Mouse (Mus musculus): ENCODE data around the gene C730034F03Rik. TPM values are rescaled to one million over a fixed set of nuclear protein-coding genes. Genes with fewer than 3 reads are reported as not detected.
A peak's percentile ranks its signal among the peaks of the same experiment; 100 is the strongest.
"Not testable (repeated sequence)": the region's sequence is repeated elsewhere in the genome, so short reads cannot be mapped to it uniquely, and the experiment has no call there.

The C730034F03Rik gene
- polyA plus RNA-seq, 1 experiment from 2014 or later: 3.1 TPM

DNA sequence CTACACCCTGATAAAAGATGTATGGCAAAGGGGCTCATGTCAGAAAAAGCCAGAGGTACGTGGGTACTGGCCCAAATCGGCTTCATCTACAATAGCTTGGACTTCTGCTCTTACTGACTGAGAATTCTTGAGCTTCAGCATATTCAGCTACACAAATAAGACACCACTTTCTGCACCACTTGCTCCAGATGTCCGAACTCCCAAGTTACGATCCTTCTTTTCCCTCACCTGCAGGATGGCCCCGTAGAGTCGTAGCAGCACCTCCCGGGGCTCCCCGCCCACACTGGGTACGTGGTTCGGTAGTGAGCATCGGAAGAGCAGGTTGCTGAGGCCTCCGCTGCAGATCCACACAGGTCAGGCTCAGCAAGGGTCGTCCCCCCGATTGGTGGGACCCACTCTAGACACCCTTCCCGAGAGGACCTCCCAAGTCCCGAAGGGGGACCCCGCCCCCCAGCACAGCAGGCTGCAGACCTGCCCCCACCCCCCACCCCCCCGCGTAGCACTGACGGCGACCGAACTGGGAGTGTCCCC lies 503 bp upstream of the C730034F03Rik start:
- WGBS: 5% methylated on average over 18 of the region's 22 CpGs
- Histone ChIP-seq H3K4me3 (ENCODE audit: low read length) (peak overlapping the region; percentile 72), H3K9ac (ENCODE audit: low read depth, low read length) (peak overlapping the region; percentile 68), H3K27ac (ENCODE audit: low read depth, low read length) (no peak overlapping the region), H3K4me1 (ENCODE audit: control insufficient read depth, insufficient read depth, low read length) (peaks cover 4% of the 10 kb centered on the region; the same call in 1 of the 2 replicates), H3K27me3 (ENCODE audit: control insufficient read depth, insufficient read depth, low read length) (no peaks in the 10 kb centered on the region), H3K36me3 (ENCODE audit: control insufficient read depth, insufficient read depth, low read length) (peaks cover 21% of the 10 kb centered on the region), H3K9me3 (ENCODE audit: control insufficient read depth, low read length) (no peaks in the 10 kb centered on the region), H3K4me2 (replicated peaks; ENCODE audit: low read depth, low read length) (peak overlapping the region; percentile 89)
- peak; percentile 70 for ATAC-seq (ENCODE audit: low FRiP score, low TSS enrichment)

DNA sequence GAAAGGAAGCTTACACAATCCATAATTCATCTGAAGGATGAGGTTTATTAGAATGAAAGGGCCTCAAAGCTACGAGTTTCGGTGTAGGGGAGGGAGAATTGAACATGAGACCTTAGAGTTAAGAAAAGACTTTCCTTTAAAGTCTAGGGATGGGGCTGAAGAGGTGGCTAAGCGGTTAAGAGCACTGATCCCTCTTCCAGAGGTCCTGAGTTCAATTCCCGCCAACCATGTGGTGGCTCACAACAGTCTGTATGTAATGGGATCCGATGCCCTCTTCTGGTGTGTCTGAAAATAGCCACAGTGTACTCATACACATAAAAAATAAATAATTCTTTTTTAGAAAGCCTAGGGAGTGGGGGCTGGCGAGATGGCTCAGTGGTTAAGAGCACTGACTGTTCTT lies 952 bp downstream of the C730034F03Rik start:
- 53% methylated on average over 6 of the region's 6 CpGs for WGBS
- H3K27me3 ChIP-seq (ENCODE audit: control insufficient read depth, insufficient read depth, low read length): no peaks in the 10 kb centered on the region
- peak overlapping the region; percentile 94 for H3K27ac ChIP-seq (ENCODE audit: low read depth, low read length)
- no peaks in the 10 kb centered on the region for H3K9me3 ChIP-seq (ENCODE audit: control insufficient read depth, low read length)
- peak overlapping the region; percentile 89 for H3K4me2 ChIP-seq (replicated peaks; ENCODE audit: low read depth, low read length)
- H3K9ac ChIP-seq (ENCODE audit: low read depth, low read length): peak overlapping the region; percentile 68
- H3K4me3 ChIP-seq (ENCODE audit: low read length): peak overlapping the region; percentile 72
- H3K36me3 ChIP-seq (ENCODE audit: control insufficient read depth, insufficient read depth, low read length): peaks cover 21% of the 10 kb centered on the region
- peaks cover 4% of the 10 kb centered on the region; the same call in 1 of the 2 replicates for H3K4me1 ChIP-seq (ENCODE audit: control insufficient read depth, insufficient read depth, low read length)
- no peak; the same call in 1 of the 2 replicates for ATAC-seq (ENCODE audit: low FRiP score, low TSS enrichment)

DNA sequence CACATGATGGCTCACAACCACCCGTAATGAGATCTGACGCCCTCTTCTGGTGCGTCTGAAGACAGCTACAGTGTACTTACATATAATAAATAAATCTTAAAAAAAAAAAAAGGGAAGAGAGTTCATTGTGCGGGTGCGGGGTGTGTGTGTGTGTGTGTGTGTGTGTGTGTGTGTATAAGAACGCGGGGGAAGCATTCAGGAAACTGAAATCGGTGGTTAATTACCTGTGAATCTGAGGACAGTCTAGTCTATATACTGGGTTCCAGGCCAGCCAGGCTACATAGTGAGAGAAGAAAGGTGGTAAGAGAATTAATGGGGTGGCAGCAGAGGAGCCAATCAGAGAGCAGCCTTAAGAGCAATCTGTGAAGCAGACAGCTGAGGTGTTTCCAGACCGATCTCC lies 1.4 kb downstream of the C730034F03Rik start:
- not testable (repeated sequence) for H3K9me3 ChIP-seq (ENCODE audit: control insufficient read depth, low read length); ATAC-seq (ENCODE audit: low FRiP score, low TSS enrichment); H3K27ac ChIP-seq (ENCODE audit: low read depth, low read length); H3K4me2 ChIP-seq (replicated peaks; ENCODE audit: low read depth, low read length); H3K9ac ChIP-seq (ENCODE audit: low read depth, low read length); H3K4me3 ChIP-seq (ENCODE audit: low read length); H3K27me3 ChIP-seq (ENCODE audit: control insufficient read depth, insufficient read depth, low read length); H3K4me1 ChIP-seq (ENCODE audit: control insufficient read depth, insufficient read depth, low read length)
- H3K36me3 ChIP-seq (ENCODE audit: control insufficient read depth, insufficient read depth, low read length): peaks cover 21% of the 10 kb centered on the region
- WGBS: 84% methylated on average over 9 of the region's 9 CpGs

DNA sequence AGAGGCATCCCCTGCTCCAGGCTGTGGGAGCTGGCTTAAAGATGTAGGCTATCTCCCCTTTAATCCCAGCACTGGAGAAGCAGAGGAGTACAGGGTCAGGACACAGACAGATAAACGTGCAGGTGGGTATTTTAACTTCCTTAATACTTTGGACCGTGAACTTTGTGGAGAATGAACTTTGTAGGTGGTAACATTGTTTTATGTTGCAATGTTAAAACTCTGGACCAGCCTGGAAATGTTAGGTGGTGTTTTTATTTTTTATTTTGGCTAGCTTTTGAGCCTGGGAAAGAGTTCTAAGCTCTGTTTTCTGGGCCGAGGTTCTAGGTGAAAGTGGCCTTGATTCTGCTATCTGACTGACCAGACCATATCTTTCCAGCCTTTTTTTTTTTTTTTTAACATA lies 1.9 kb downstream of the C730034F03Rik start:
- ATAC-seq (ENCODE audit: low FRiP score, low TSS enrichment): no peak
- Histone ChIP-seq H3K27me3 (ENCODE audit: control insufficient read depth, insufficient read depth, low read length) (no peaks in the 10 kb centered on the region), H3K9ac (ENCODE audit: low read depth, low read length) (no peak overlapping the region), H3K27ac (ENCODE audit: low read depth, low read length) (no peak overlapping the region), H3K4me2 (replicated peaks; ENCODE audit: low read depth, low read length) (no peak overlapping the region), H3K4me3 (ENCODE audit: low read length) (no peak overlapping the region), H3K9me3 (ENCODE audit: control insufficient read depth, low read length) (no peaks in the 10 kb centered on the region), H3K4me1 (ENCODE audit: control insufficient read depth, insufficient read depth, low read length) (peaks cover 4% of the 10 kb centered on the region; the same call in 1 of the 2 replicates), H3K36me3 (ENCODE audit: control insufficient read depth, insufficient read depth, low read length) (peaks cover 16% of the 10 kb centered on the region)
- WGBS: 84% methylated on average over 3 of the region's 3 CpGs

DNA sequence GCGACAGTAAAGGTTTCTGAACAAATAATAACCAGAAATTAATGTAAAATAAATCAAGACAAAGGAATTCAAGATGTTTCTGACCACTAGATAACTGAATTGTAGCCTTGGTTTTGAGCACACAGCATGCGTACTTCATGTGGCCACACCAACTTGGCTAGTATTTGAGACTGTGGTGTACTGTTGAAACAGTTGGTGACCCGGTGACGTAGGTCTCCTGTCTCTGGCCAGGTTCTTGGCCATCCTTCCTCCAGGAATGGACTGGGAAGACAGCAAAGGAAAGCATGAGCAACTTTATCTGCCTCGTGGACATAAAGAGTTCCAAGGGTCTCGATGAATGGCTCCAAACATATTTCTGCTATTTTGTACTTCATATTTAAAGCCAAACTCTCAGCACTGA lies 2.4 kb downstream of the C730034F03Rik start:
- 95% methylated on average over 6 of the region's 6 CpGs for WGBS

DNA sequence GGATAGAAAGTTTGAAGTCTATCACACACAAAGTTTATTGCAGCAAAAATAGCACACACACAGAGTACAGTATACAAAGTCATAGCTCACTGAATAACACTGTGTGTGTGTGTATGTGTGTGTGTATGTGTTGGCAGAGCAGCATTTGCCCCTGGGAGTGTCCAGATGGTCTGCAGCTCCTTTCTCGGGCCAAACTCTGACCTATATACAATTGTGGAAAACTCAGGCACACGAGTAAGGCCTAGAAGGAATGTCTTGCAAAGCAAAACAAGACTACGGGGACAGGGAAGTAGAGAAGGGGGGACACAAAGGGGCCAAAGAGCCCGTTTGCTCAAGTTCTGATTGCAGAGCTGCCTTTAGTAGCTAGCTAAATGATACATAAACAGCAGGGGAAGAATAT lies 3.6 kb downstream of the C730034F03Rik start:
- H3K27ac ChIP-seq (ENCODE audit: low read depth, low read length): no peak overlapping the region
- no peak overlapping the region for H3K9ac ChIP-seq (ENCODE audit: low read depth, low read length)
- H3K27me3 ChIP-seq (ENCODE audit: control insufficient read depth, insufficient read depth, low read length): no peaks in the 10 kb centered on the region
- no peak overlapping the region for H3K4me3 ChIP-seq (ENCODE audit: low read length)
- H3K9me3 ChIP-seq (ENCODE audit: control insufficient read depth, low read length): no peaks in the 10 kb centered on the region
- ATAC-seq (ENCODE audit: low FRiP score, low TSS enrichment): no peak
- 80% methylated on average over 4 of the region's 4 CpGs for WGBS
- no peak overlapping the region for H3K4me2 ChIP-seq (replicated peaks; ENCODE audit: low read depth, low read length)
- peaks cover 4% of the 10 kb centered on the region; the same call in 1 of the 2 replicates for H3K4me1 ChIP-seq (ENCODE audit: control insufficient read depth, insufficient read depth, low read length)
- peaks cover 1% of the 10 kb centered on the region; the same call in 1 of the 2 replicates for H3K36me3 ChIP-seq (ENCODE audit: control insufficient read depth, insufficient read depth, low read length)

More for the DNA sequence above, 2.4 kb downstream of the C730034F03Rik start:
- Histone ChIP-seq H3K36me3 (ENCODE audit: control insufficient read depth, insufficient read depth, low read length) (peaks cover 11% of the 10 kb centered on the region), H3K27ac (ENCODE audit: low read depth, low read length) (no peak overlapping the region), H3K9me3 (ENCODE audit: control insufficient read depth, low read length) (no peaks in the 10 kb centered on the region), H3K4me2 (replicated peaks; ENCODE audit: low read depth, low read length) (no peak overlapping the region), H3K4me1 (ENCODE audit: control insufficient read depth, insufficient read depth, low read length) (peaks cover 4% of the 10 kb centered on the region; the same call in 1 of the 2 replicates), H3K27me3 (ENCODE audit: control insufficient read depth, insufficient read depth, low read length) (no peaks in the 10 kb centered on the region), H3K9ac (ENCODE audit: low read depth, low read length) (no peak overlapping the region), H3K4me3 (ENCODE audit: low read length) (no peak overlapping the region)
- ATAC-seq (ENCODE audit: low FRiP score, low TSS enrichment): no peak

DNA sequence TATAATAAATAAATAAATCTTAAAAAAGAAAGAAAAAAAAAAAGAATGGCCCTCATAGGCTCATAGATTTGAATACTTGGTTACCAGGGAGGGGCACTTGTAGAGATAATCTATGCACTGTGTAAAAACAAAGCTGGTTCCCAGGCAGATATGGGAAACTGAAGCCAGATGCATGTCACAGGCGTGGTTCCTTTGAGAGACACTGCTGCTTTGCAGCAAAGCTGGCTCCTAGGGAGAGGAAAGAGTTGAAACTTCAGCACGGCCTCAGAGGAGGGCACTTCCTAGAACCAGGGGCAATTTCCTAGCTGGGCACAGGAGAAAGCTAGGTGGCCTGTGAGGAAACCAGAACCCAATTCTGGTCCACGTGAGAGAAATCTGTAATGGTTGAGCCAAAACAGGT lies 4.7 kb downstream of the C730034F03Rik start:
- no peak overlapping the region for H3K4me3 ChIP-seq (ENCODE audit: low read length)
- no peak for ATAC-seq (ENCODE audit: low FRiP score, low TSS enrichment)
- H3K9me3 ChIP-seq (ENCODE audit: control insufficient read depth, low read length): no peaks in the 10 kb centered on the region
- H3K27me3 ChIP-seq (ENCODE audit: control insufficient read depth, insufficient read depth, low read length): no peaks in the 10 kb centered on the region
- H3K36me3 ChIP-seq (ENCODE audit: control insufficient read depth, insufficient read depth, low read length): no peaks in the 10 kb centered on the region
- H3K4me1 ChIP-seq (ENCODE audit: control insufficient read depth, insufficient read depth, low read length): no peaks in the 10 kb centered on the region
- no peak overlapping the region for H3K4me2 ChIP-seq (replicated peaks; ENCODE audit: low read depth, low read length)
- 73% methylated on average over 3 of the region's 3 CpGs for WGBS
- H3K9ac ChIP-seq (ENCODE audit: low read depth, low read length): no peak overlapping the region
- H3K27ac ChIP-seq (ENCODE audit: low read depth, low read length): no peak overlapping the region

DNA sequence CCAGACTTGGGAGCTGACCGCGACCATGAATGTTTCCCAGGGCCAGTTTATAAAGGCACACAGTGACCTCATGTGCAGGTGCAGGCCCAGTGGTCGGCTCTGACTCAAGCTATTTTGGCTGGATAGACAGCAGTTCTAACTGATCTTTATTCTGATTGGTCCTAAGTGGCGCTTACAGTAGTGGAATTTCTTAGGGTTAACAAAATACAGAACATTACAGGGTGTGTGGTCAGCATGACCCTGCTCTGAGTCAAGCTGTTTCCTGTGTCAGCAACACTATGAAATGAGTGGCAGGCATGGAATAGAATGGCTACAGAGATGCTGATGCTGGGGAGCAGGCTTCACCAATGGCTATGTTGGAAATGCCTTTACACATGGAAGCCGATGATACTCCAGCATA lies 6.5 kb downstream of the C730034F03Rik start:
- no peaks in the 10 kb centered on the region for H3K36me3 ChIP-seq (ENCODE audit: control insufficient read depth, insufficient read depth, low read length)
- no peak overlapping the region for H3K4me2 ChIP-seq (replicated peaks; ENCODE audit: low read depth, low read length)
- no peak overlapping the region for H3K27ac ChIP-seq (ENCODE audit: low read depth, low read length)
- H3K9ac ChIP-seq (ENCODE audit: low read depth, low read length): no peak overlapping the region
- WGBS: 84% methylated on average over 5 of the region's 5 CpGs
- no peaks in the 10 kb centered on the region for H3K9me3 ChIP-seq (ENCODE audit: control insufficient read depth, low read length)
- no peak overlapping the region for H3K4me3 ChIP-seq (ENCODE audit: low read length)
- ATAC-seq (ENCODE audit: low FRiP score, low TSS enrichment): no peak
- no peaks in the 10 kb centered on the region for H3K27me3 ChIP-seq (ENCODE audit: control insufficient read depth, insufficient read depth, low read length)
- no peaks in the 10 kb centered on the region for H3K4me1 ChIP-seq (ENCODE audit: control insufficient read depth, insufficient read depth, low read length)

DNA sequence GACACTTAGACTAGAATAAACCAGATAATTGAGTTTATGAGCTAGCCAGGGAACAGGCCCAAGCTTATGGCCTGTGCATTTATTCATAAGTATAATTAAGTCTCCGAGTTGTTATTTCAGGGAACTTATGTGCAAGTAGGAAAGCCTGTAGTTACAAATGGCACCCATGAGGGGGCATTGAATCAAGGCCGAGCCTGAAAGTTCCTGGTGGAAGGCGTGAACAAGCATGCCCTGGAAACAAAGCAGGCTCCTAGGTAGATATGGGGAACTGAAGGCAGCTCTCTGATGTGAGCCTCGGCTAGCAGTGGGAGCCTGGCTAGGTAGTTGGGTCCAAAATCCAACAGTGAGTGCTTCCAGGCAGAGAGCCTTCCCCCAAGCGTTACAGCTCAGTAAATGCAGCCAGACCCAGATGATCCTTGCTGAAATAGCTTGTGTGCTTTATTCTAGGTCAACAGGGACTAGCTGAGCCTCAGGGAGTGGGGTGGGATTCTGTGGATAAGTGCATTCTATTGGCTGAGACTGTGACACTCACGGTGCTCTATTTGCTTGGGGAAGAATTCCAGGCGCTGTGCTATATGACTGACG lies 13.2 kb downstream of the C730034F03Rik start:
- Histone ChIP-seq H3K27me3 (ENCODE audit: control insufficient read depth, insufficient read depth, low read length) (no peaks in the 10 kb centered on the region), H3K27ac (ENCODE audit: low read depth, low read length) (no peak overlapping the region), H3K4me1 (ENCODE audit: control insufficient read depth, insufficient read depth, low read length) (no peaks in the 10 kb centered on the region), H3K9me3 (ENCODE audit: control insufficient read depth, low read length) (no peaks in the 10 kb centered on the region), H3K36me3 (ENCODE audit: control insufficient read depth, insufficient read depth, low read length) (no peaks in the 10 kb centered on the region), H3K9ac (ENCODE audit: low read depth, low read length) (no peak overlapping the region), H3K4me2 (replicated peaks; ENCODE audit: low read depth, low read length) (no peak overlapping the region), H3K4me3 (ENCODE audit: low read length) (no peak overlapping the region)
- 47% methylated on average over 8 of the region's 8 CpGs for WGBS
- no peak for ATAC-seq (ENCODE audit: low FRiP score, low TSS enrichment)
